9 mouse cellular contexts compared by ENCODE assay signal in genomic region chr13:95281740-95282673, GRCm38 (mm10). TPM values are rescaled to one million over a fixed set of nuclear protein-coding genes. Genes with fewer than 3 reads are reported as not detected.
DNase-seq lines count a peak whose midpoint lies in the region; ATAC-seq and TF ChIP-seq lines count a peak whose summit lies in the region.
"Had no signal": no experiment of that assay in that cellular context is flagged by ENCODE, and none has a peak within 500 bp of the region (broad histone marks: within the 10 kb centered on the region; RNA-seq: fewer than 3 reads in every experiment).

No protein-coding gene starts in this region.

- H3K4me1 ChIP-seq in liver, adult 2 months (ENCODE audit: control insufficient read depth, insufficient read depth, low read length), result no peaks in the 10 kb centered on the region; the same call in 1 of the 2 replicates
- H3K4me1 ChIP-seq in liver, embryonic 11.5 days (replicated peaks; ENCODE audit: control insufficient read depth, insufficient read depth, low read length), result no peaks in the 10 kb centered on the region
- 0 out of 2 replicates have a peak, but pooled peaks cover 5% of the 10 kb centered on the region for H3K4me1 ChIP-seq in kidney, embryonic 14.5 days (ENCODE audit: control insufficient read depth, insufficient read depth, low read length)

- H3K27ac ChIP-seq in liver, adult 2 months (replicated peaks; ENCODE audit: insufficient read depth, low read depth, low read length), result no peak overlapping the region
- no peak overlapping the region for H3K27ac ChIP-seq in liver, embryonic 11.5 days (ENCODE audit: low read depth, low read length)
- peak overlapping the region; percentile 66; the same call in 1 of the 2 replicates for H3K27ac ChIP-seq in kidney, embryonic 14.5 days (ENCODE audit: low read depth, low read length)
- H3K27ac ChIP-seq: macrophage had no signal

- TF ChIP-seq CTCF in liver, adult 2 months (IDR thresholded peaks at IDR 0.05; ENCODE audit: low read depth, low read length), result no peak

- WGBS in liver, adult 2 months, result 50% methylated on average over 6 of the region's 7 CpGs
- WGBS in liver, embryonic 11.5 days, result 49% methylated on average over 6 of the region's 7 CpGs
- WGBS in kidney, embryonic 14.5 days, result 19% methylated on average over 7 of the region's 7 CpGs

- H3K4me3 ChIP-seq in liver, adult 2 months (ENCODE audit: insufficient read depth, low read depth, low read length), result no peak overlapping the region
- H3K4me3 ChIP-seq in liver, embryonic 11.5 days (ENCODE audit: low read depth, low read length), result no peak overlapping the region
- H3K4me3 ChIP-seq in kidney, embryonic 14.5 days (ENCODE audit: low read length), result no peak overlapping the region

- H3K9me3 ChIP-seq in liver, embryonic 11.5 days (ENCODE audit: control insufficient read depth, low read length), result no peaks in the 10 kb centered on the region
- no peaks in the 10 kb centered on the region for H3K9me3 ChIP-seq in kidney, embryonic 14.5 days (ENCODE audit: control insufficient read depth, low read length)

- H3K4me2 ChIP-seq in liver, embryonic 11.5 days, result no peak overlapping the region
- no peak overlapping the region for H3K4me2 ChIP-seq in kidney, embryonic 14.5 days (replicated peaks; ENCODE audit: low read depth, low read length)

- H3K27me3 ChIP-seq in liver, adult 2 months (ENCODE audit: control insufficient read depth, insufficient read depth, low read length), result no peaks in the 10 kb centered on the region
- no peaks in the 10 kb centered on the region for H3K27me3 ChIP-seq in liver, embryonic 11.5 days (replicated peaks; ENCODE audit: control insufficient read depth, insufficient read depth, low read length)
- H3K27me3 ChIP-seq in kidney, embryonic 14.5 days (ENCODE audit: control insufficient read depth, insufficient read depth, low read length), result no peaks in the 10 kb centered on the region

- no peak for ATAC-seq in liver, embryonic 11.5 days (replicated peaks; ENCODE audit: low FRiP score)
- peak; percentile 81 for ATAC-seq in kidney, embryonic 14.5 days (ENCODE audit: low FRiP score, low TSS enrichment)

- no peak overlapping the region for H3K9ac ChIP-seq in liver, adult 2 months (ENCODE audit: low read depth, low read length)
- H3K9ac ChIP-seq in liver, embryonic 11.5 days (ENCODE audit: low read depth, low read length), result no peak overlapping the region
- H3K9ac ChIP-seq in kidney, embryonic 14.5 days (ENCODE audit: low read depth, low read length), result no peak overlapping the region

- peak; percentile 15 for DNase-seq in liver, adult 2 months (ENCODE audit: extremely low read depth, low read depth, low spot score)
- DNase-seq in liver, embryonic 11.5 days (ENCODE audit: low spot score), result no peak
- DNase-seq in embryo, embryonic 11 days, result peak; percentile 42
- peak; percentile 85 for DNase-seq in retina, postnatal 1 day
- no peak for DNase-seq in spleen, postnatal 4 days (ENCODE audit: low spot score in 2 of 2)
- DNase-seq in B cell, adult 2 months, result no peak
- no peak for DNase-seq in testis, postnatal 10 days (ENCODE audit: low spot score)

- no peak for TF ChIP-seq POLR2A in liver, adult 2 months (IDR thresholded peaks at IDR 0.05; ENCODE audit: extremely low read depth, insufficient read depth, low read length)

- H3K36me3 ChIP-seq in liver, adult 2 months (ENCODE audit: control insufficient read depth, insufficient read depth, low read length), result no peaks in the 10 kb centered on the region
- H3K36me3 ChIP-seq in liver, embryonic 11.5 days (ENCODE audit: control insufficient read depth, insufficient read depth, low read length), result no peaks in the 10 kb centered on the region
- no peaks in the 10 kb centered on the region for H3K36me3 ChIP-seq in kidney, embryonic 14.5 days (ENCODE audit: control insufficient read depth, insufficient read depth, low read length)

- H3K79me2 ChIP-seq in liver, adult 2 months (ENCODE audit: control insufficient read depth, insufficient read depth, low read length), result no peaks in the 10 kb centered on the region

RNA-seq across cellular contexts. Expression of gene Pde8b, which starts 31.9 kb away (rescaled TPM):
- total RNA-seq in liver, adult 2 months (2014; rRNA removed), result 1.4 and 3.7 TPM in 2 replicates
- polyA plus RNA-seq in liver, adult 2 months (2012; rRNA removed), result 0.50 and 1.5 TPM in 2 replicates
- 0.73 and 1.4 TPM in 2 replicates for polyA plus RNA-seq in liver, embryonic 11.5 days (2014; fragmentation: Nextera tagmentation; extraction: Ambion mirVana)
- polyA plus RNA-seq in kidney, embryonic 14.5 days (2014; fragmentation: Nextera tagmentation; extraction: Ambion mirVana), result 7.1 and 9.5 TPM in 2 replicates

RNA-seq across cellular contexts. Expression of gene Zbed3, which starts 41.4 kb away (rescaled TPM):
- 1.1 and 1.9 TPM in 2 replicates for total RNA-seq in liver, adult 2 months (2014; rRNA removed)
- 4.4 and 5.4 TPM in 2 replicates for polyA plus RNA-seq in liver, adult 2 months (2012; rRNA removed)
- polyA plus RNA-seq in liver, embryonic 11.5 days (2014; fragmentation: Nextera tagmentation; extraction: Ambion mirVana), result 30.9 and 32.1 TPM in 2 replicates
- 73.0 and 90.4 TPM in 2 replicates for polyA plus RNA-seq in kidney, embryonic 14.5 days (2014; fragmentation: Nextera tagmentation; extraction: Ambion mirVana)

Comparison
In these comparisons a context has a peak if more than half of its experiments do, and no peak if none do; other contexts are left out.
1. DNase-seq: peak in liver, adult 2 months (single experiment), embryo, embryonic 11 days (single experiment) and retina, postnatal 1 day (single experiment); none in liver, embryonic 11.5 days (single experiment), spleen, postnatal 4 days (0 of 2), B cell, adult 2 months (0 of 2) and testis, postnatal 10 days (single experiment).